15 mouse cellular contexts compared by ENCODE assay signal in genomic region chr17:62775976-62776375, GRCm38 (mm10).
A peak's percentile ranks its signal among the peaks of the same experiment; 100 is the strongest.
DNase-seq lines count a peak whose midpoint lies in the region; ATAC-seq lines count a peak whose summit lies in the region.
"Had no signal": no experiment of that assay in that cellular context is flagged by ENCODE, and none has a peak within 500 bp of the region (broad histone marks: within the 10 kb centered on the region; RNA-seq: fewer than 3 reads in every experiment).

No protein-coding gene starts in this region.

- no peak overlapping the region for H3K4me3 ChIP-seq in lung, embryonic 15.5 days
- H3K4me3 ChIP-seq in stomach, embryonic 16.5 days (replicated peaks; ENCODE audit: low read length): no peak overlapping the region
- H3K4me3 ChIP-seq: gastrocnemius, adult 2 months; heart, embryonic 13.5 days; hindbrain, embryonic 12.5 days had no signal

- H3K4me1 ChIP-seq in lung, embryonic 15.5 days: peaks cover 25% of the 10 kb centered on the region
- peaks cover 32% of the 10 kb centered on the region for H3K4me1 ChIP-seq in stomach, embryonic 16.5 days (ENCODE audit: control insufficient read depth, insufficient read depth, low read length)

- H3K36me3 ChIP-seq in lung, embryonic 15.5 days: no peaks in the 10 kb centered on the region
- H3K36me3 ChIP-seq in stomach, embryonic 16.5 days (ENCODE audit: control insufficient read depth, insufficient read depth, low read length): no peaks in the 10 kb centered on the region
- H3K36me3 ChIP-seq: heart, embryonic 13.5 days; hindbrain, embryonic 12.5 days had no signal

- peak; percentile 79; the same call in 1 of the 2 replicates for ATAC-seq in lung, embryonic 15.5 days (ENCODE audit: borderline replicate concordance, extremely low read depth, low FRiP score, low TSS enrichment)
- ATAC-seq in stomach, embryonic 16.5 days (ENCODE audit: insufficient read depth, low FRiP score): peak; percentile 62; the same call in 1 of the 2 replicates
- ATAC-seq: CD4-positive, CD25-positive, alpha-beta regulatory T cell, adult 4 months; Patski had no signal

- H3K27me3 ChIP-seq in lung, embryonic 15.5 days: no peaks in the 10 kb centered on the region
- no peaks in the 10 kb centered on the region for H3K27me3 ChIP-seq in stomach, embryonic 16.5 days (ENCODE audit: control insufficient read depth, insufficient read depth, low read length)
- H3K27me3 ChIP-seq: heart, embryonic 13.5 days; hindbrain, embryonic 12.5 days; Patski had no signal

- H3K9me3 ChIP-seq in lung, embryonic 15.5 days: no peaks in the 10 kb centered on the region
- H3K9me3 ChIP-seq in stomach, embryonic 16.5 days (replicated peaks; ENCODE audit: control insufficient read depth, low read length): no peaks in the 10 kb centered on the region
- H3K9me3 ChIP-seq: heart, embryonic 13.5 days; hindbrain, embryonic 12.5 days had no signal

- H3K4me2 ChIP-seq in lung, embryonic 15.5 days: no peak overlapping the region
- H3K4me2 ChIP-seq in stomach, embryonic 16.5 days (ENCODE audit: low read depth, low read length): no peak overlapping the region
- H3K4me2 ChIP-seq: heart, embryonic 13.5 days; hindbrain, embryonic 12.5 days had no signal

- DNase-seq in kidney, adult 9 months: peak; percentile 24
- DNase-seq in kidney, adult 11 months: no peak
- DNase-seq in embryo, embryonic 11 days: peak; percentile 39
- no peak for DNase-seq in spleen, adult 12 weeks (ENCODE audit: low spot score)
- DNase-seq in right cerebral cortex, adult 2 months (ENCODE audit: low spot score in 2 of 2): no peak
- DNase-seq: adrenal gland, postnatal 10 days; gastrocnemius, adult 2 months; left cerebral cortex, postnatal 4 days; thymus, adult 18-20 months had no signal

- no peak overlapping the region for H3K9ac ChIP-seq in lung, embryonic 15.5 days
- no peak overlapping the region for H3K9ac ChIP-seq in stomach, embryonic 16.5 days (ENCODE audit: low read length)
- H3K9ac ChIP-seq: heart, embryonic 13.5 days; hindbrain, embryonic 12.5 days had no signal

- no peak overlapping the region for H3K27ac ChIP-seq in lung, embryonic 15.5 days
- H3K27ac ChIP-seq in stomach, embryonic 16.5 days (ENCODE audit: low read length): peak overlapping the region; percentile 43; the same call in 1 of the 2 replicates
- H3K27ac ChIP-seq: gastrocnemius, adult 2 months; heart, embryonic 13.5 days; hindbrain, embryonic 12.5 days had no signal

- 35% methylated on average over 2 of the region's 2 CpGs for WGBS in lung, embryonic 15.5 days
- WGBS in stomach, embryonic 16.5 days: 25% methylated on average over 2 of the region's 2 CpGs

Comparison
In these comparisons a context has a peak if more than half of its experiments do, and no peak if none do; other contexts are left out.
1. DNase-seq: peak in kidney, adult 9 months (single experiment) and embryo, embryonic 11 days (single experiment); none in kidney, adult 11 months (single experiment), spleen, adult 12 weeks (single experiment) and right cerebral cortex, adult 2 months (0 of 2).